Mouse (Mus musculus) small intestine, adult 2 months (tissue): Measurements from ENCODE around the gene Slc35g1. TPM values are rescaled to one million over a fixed set of nuclear protein-coding genes. Genes with fewer than 3 reads are reported as not detected.
"Not testable (repeated sequence)": the region's sequence is repeated elsewhere in the genome, so short reads cannot be mapped to it uniquely, and the experiment has no call there.

Source experiments
- H3K27ac ChIP-seq: fragments of 200-500 bp; 2 replicates; pipeline ENCODE4 v1.5.1; 2012; ENCODE audit warnings: low read depth, low read length, control low read depth, inconsistent platforms; ENCODE audit not compliant: insufficient read depth
- H3K27me3 ChIP-seq: fragments of 200-500 bp; 2 replicates; pipeline ENCODE4 v1.6.1; 2012; ENCODE audit warnings: mild to moderate bottlenecking, moderate library complexity, low read length, inconsistent platforms; ENCODE audit not compliant: control insufficient read depth, insufficient read depth
- H3K36me3 ChIP-seq: fragments of 200-500 bp; 2 replicates; pipeline ENCODE4 v1.6.1; 2012; ENCODE audit warnings: mild to moderate bottlenecking, low read length, control low read depth, inconsistent platforms; ENCODE audit not compliant: control insufficient read depth, insufficient read depth
- H3K4me1 ChIP-seq: fragments of 200-500 bp; 2 replicates; pipeline ENCODE4 v1.6.1; 2012; ENCODE audit warnings: low read length, inconsistent platforms, mixed read lengths; ENCODE audit not compliant: control insufficient read depth, insufficient read depth, insufficient read length
- H3K4me3 ChIP-seq: fragments of 200-500 bp; 2 replicates; pipeline ENCODE4 v1.5.1; 2012; ENCODE audit warnings: low read depth, mild to moderate bottlenecking, control low read depth, inconsistent platforms, low read length, moderate library complexity
- CTCF ChIP-seq: fragments of 200-500 bp; IDR thresholded peaks from 2 replicates; pipeline ENCODE4 v1.5.1; 2012; ENCODE audit warnings: low read depth, mild to moderate bottlenecking, control low read depth, inconsistent platforms, low read length, moderate library complexity, mixed read lengths; ENCODE audit not compliant: insufficient replicate concordance, insufficient read length; ENCODE audit errors: extremely low read depth
- POLR2A ChIP-seq: fragments of 200-500 bp; IDR thresholded peaks from 2 replicates; pipeline ENCODE4 v1.6.1; 2012; ENCODE audit warnings: low read depth, mild to moderate bottlenecking, control low read depth, inconsistent platforms, low read length, moderate library complexity
- WGBS: fragments of 180-500 bp; shearing (Covaris S2); methylation state at CpG from one replicate; pipeline ENCODE4 v1.1.7; 2018; 5-methylcytosine and 5-hydroxymethylcytosine counted together
- polyA plus RNA-seq: library from polyadenylated mRNA; depleted of rRNA; stranded (reverse); fragments of >200 nt; gene quantifications from 2 replicates; pipeline ENCODE4 v1.2.3, GENCODE M21; 2012

Slc35g1 gene
- polyA plus RNA-seq, 1 experiment, result 36.9 TPM

DNA sequence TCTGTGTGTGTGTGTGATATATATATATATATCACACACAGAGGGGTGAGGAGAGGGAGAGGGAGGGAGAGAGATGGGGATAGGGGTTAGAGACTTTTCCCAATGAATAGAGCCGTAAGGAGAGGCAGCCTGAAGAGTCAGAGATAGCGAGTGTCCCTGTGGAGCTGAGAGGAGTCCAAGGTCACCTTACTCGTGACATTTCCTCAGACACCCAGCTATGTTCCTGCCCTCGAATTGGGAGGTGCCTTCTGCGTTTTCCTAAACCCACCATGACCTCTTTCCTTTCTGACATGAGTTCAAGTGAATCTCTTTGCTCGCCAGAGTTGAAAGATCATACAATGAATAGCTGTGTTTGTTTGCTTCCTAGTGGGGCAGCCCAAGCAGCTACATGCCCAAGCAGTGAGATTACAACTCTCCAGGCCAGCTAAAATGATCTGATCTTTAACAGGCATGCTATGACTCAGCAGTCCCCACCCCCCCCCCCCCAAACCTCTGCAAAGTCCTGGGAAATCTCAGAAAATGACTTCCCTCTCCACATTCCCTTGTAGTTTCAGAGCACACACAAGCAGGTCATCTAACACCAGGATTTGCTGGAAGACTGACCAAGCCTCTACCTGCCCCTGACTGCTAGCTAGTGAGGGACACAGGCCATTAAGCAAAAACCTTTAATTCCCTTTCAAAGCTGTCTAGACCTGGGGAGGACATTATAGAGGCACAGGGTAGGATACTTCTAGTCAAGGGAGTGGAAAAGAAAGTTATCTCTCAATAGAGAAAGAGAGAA is 31.7 kb upstream of the Slc35g1 start:
- WGBS, result 29% methylated on average over 6 of the region's 6 CpGs
- Histone ChIP-seq H3K27ac (peak overlapping the region; percentile 64), H3K36me3 (no peaks in the 10 kb centered on the region), H3K27me3 (no peaks in the 10 kb centered on the region), H3K4me1 (peaks cover 18% of the 10 kb centered on the region; the same call in 1 of the 2 replicates), H3K4me3 (no peak overlapping the region)
- TF ChIP-seq POLR2A (no peak), CTCF (no peak)

DNA sequence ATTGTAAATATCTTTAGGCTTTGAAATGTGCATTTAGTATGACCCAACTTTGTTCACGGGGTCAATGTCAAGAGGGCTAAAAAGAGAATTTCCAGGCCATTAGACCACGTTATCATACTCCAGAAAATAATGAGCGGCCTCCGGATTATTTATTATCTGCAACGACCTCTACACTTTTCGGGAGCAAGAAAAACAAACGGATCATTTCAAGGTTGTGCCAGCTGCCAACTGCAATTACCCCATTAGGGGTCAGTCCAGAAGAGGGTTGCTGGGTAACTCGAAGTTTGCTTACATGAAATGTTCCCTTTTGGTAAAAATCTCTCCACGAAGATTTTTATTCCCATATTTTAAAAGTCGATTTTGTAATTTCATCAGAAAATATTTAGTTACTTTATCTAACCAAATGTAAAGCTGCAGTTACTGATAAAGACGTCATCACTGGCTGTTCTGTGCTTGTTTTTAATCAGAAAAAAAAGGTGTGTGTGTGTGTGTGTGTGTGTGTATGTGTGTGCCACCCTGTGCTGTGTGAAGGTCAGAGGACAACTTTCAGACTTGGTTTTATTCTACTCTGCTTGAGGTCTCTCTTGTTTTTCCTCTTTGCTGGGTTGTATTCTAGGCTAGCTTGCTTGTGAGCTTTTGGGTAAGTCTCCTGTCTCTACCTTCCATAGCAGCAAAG is 30.7 kb upstream of the Slc35g1 start:
- TF ChIP-seq CTCF (no peak), POLR2A (no peak)
- no peak overlapping the region; the same call in 1 of the 2 replicates for H3K27ac ChIP-seq
- no peaks in the 10 kb centered on the region for H3K36me3 ChIP-seq
- WGBS, result 16% methylated on average over 11 of the region's 11 CpGs
- no peaks in the 10 kb centered on the region for H3K27me3 ChIP-seq
- H3K4me1 ChIP-seq, result peaks cover 15% of the 10 kb centered on the region; the same call in 1 of the 2 replicates
- H3K4me3 ChIP-seq, result no peak overlapping the region

DNA sequence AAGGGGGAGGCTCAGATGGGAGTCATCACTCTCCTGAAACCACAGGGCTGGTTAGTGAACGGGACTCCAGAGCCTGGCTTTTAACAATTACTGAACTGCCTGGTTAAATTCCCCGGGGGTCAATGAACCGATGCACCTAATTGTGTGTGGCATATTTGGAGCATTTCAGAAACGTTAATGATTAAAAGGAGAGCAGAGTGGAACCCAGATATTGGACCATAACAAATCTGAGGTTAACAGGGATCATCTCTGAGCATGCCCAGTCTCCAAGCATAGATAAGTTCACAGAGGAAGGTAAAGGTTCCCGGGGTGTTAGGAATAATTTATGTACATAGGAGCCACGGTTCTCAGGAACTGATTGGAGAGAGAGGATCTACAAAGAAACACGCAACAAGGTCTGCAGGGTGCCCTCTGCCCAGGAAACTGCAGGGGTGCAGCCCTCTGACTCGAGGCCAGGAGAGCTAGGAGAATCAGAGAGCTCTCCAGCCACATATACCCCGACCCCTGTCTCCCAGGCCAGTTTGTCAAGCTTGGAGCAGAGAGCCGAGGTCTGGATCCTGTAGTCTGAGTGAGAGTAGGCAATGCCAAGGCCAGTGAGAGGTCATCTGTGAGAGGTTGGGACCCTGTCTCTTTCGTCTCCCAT is 23.2 kb upstream of the Slc35g1 start:
- H3K27ac ChIP-seq, result peak overlapping the region; percentile 95
- peaks cover 12% of the 10 kb centered on the region; the same call in 1 of the 2 replicates for H3K4me1 ChIP-seq

DNA sequence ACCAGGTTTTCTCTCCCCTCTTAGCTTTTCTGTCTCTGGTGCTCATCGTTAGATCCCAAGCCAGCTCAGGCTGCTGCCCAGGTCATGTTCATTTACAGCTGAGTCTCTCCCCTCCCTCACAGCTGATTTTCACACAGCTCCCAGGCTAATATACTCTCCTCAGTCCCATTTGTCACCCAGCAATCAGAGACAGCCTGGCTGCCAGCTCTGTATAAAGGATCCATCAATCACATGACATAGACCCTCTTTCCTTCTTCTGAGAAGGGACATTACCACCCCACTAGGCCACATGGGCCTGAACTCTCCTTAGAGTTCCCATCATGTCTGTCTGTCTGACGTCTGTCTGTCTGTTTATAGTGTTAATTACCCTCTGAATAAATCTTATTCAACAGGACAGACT is 22.4 kb upstream of the Slc35g1 start:
- H3K27ac ChIP-seq, result peak overlapping the region; percentile 95

More for the DNA sequence above, 23.2 kb upstream of the Slc35g1 start:
- no peaks in the 10 kb centered on the region for H3K36me3 ChIP-seq
- WGBS, result 10% methylated on average over 11 of the region's 11 CpGs
- TF ChIP-seq CTCF (no peak), POLR2A (no peak)
- peak overlapping the region; percentile 14; the same call in 1 of the 2 replicates for H3K4me3 ChIP-seq
- H3K27me3 ChIP-seq, result no peaks in the 10 kb centered on the region

DNA sequence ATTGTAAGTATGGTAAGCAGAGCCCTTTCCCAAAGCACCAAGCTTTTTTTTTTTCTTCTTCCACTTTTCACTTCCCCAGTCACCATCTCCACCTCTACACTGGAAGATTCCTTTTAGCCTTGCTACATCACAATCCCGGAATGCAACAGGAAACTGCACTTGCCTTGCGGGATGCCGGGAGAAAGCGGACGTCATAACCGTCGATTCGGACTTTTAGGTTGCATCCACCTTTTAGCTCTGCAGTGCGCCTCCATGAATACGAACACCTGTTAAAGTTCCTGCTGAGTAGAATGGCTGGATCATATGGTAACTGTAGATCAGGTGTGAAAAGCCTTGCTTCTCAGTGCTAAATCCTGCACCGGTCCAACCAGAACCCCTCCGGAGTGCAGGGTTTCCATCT is 12.0 kb upstream of the Slc35g1 start:
- H3K36me3 ChIP-seq, result no peaks in the 10 kb centered on the region
- H3K4me1 ChIP-seq, result no peaks in the 10 kb centered on the region; the same call in 1 of the 2 replicates
- TF ChIP-seq POLR2A (no peak), CTCF (no peak)
- no peak overlapping the region for H3K4me3 ChIP-seq
- H3K27ac ChIP-seq, result no peak overlapping the region
- no peaks in the 10 kb centered on the region for H3K27me3 ChIP-seq
- WGBS, result 94% methylated on average over 12 of the region's 12 CpGs

More for the DNA sequence above, 22.4 kb upstream of the Slc35g1 start:
- 28% methylated on average over 2 of the region's 2 CpGs for WGBS
- no peak for TF ChIP-seq CTCF
- no peak for TF ChIP-seq POLR2A
- no peaks in the 10 kb centered on the region for H3K36me3 ChIP-seq
- H3K4me3 ChIP-seq, result no peak overlapping the region
- no peaks in the 10 kb centered on the region for H3K27me3 ChIP-seq
- H3K4me1 ChIP-seq, result peaks cover 12% of the 10 kb centered on the region; the same call in 1 of the 2 replicates

DNA sequence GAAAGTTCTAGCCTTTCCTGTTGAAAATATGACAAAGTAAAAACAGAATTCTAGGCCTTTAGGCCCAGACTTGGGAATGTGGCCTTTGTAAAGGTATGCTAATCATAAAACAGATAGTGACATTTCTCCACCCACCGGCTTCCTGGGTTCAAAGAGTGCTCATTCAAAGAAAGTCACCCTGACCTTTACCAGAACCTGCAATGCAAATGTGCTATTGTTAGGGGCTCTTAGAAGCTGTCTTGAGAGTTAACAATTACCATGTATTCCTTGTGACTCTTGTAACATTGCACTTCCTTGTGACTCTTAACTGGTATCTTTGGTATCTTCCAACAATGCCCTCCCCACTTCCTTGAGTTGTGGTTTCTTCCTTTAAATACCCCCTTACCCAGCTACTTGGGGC is 8.8 kb upstream of the Slc35g1 start:
- H3K36me3 ChIP-seq, H3K4me1 ChIP-seq, H3K27me3 ChIP-seq, H3K4me3 ChIP-seq, H3K27ac ChIP-seq: not testable (repeated sequence)
- WGBS, result 56% methylated on average over 1 of the region's 1 CpGs

DNA sequence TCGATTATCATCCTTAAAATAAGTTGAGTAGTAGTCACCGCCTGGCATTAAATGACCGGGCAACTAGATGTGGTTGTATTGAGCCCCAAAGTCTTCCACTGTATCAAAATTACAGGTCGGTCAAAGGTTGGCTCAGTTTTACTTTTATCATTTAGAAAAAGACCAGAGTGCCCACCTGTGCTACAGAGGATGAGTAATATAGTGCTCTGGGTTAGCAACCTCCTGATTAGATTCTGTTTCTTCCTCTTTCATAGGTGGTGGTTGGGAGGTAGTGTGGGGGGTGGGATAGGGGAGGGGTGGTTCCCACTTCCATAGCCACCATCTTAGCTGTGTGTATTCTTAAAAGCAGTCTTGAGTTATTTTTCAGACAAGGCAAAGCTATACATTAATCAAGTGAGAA is 7.9 kb upstream of the Slc35g1 start:
- no peaks in the 10 kb centered on the region for H3K36me3 ChIP-seq
- 90% methylated on average over 4 of the region's 4 CpGs for WGBS

More for the DNA sequence above, 7.9 kb upstream of the Slc35g1 start:
- no peaks in the 10 kb centered on the region for H3K27me3 ChIP-seq
- TF ChIP-seq CTCF (no peak), POLR2A (no peak)
- H3K27ac ChIP-seq, result no peak overlapping the region
- H3K4me1 ChIP-seq, result peaks cover 3% of the 10 kb centered on the region; the same call in 1 of the 2 replicates
- no peak overlapping the region for H3K4me3 ChIP-seq
